Mouse (Mus musculus) embryo, embryonic 10 days (tissue): Measurements from ENCODE around the gene Gpd2.

Experiments used
- DNase-seq: peaks from one replicate; pipeline ENCODE4 v3.0.0-alpha.2; 2015; ENCODE audit warnings: low spot score

Gpd2 gene

GRCm38 (mm10) chr2:57395071-57395470, 157.6 kb downstream of the Gpd2 start:
- no peak for DNase-seq

- no peak for DNase-seq
Measured at GRCm38 (mm10) chr2:57396061-57396460, 158.6 kb downstream of the Gpd2 start.

- DNase-seq = no peak
Measured at GRCm38 (mm10) chr2:57397727-57398126, 160.3 kb downstream of the Gpd2 start.

- DNase-seq = no peak
Measured at GRCm38 (mm10) chr2:57407414-57408019, 170.1 kb downstream of the Gpd2 start.

- no peak for DNase-seq
Measured at GRCm38 (mm10) chr2:57408413-57408812, 171.0 kb downstream of the Gpd2 start.

- no peak for DNase-seq
Measured at GRCm38 (mm10) chr2:57411551-57411950, 174.1 kb downstream of the Gpd2 start.

- no peak for DNase-seq
Measured at GRCm38 (mm10) chr2:57414550-57415160, 177.2 kb downstream of the Gpd2 start.

GRCm38 (mm10) chr2:57416711-57417110, 179.3 kb downstream of the Gpd2 start:
- DNase-seq = no peak
